Mouse (Mus musculus): ENCODE measurements at regions not wholly inside any gene's neighbourhood (a gene's known extent, or its start where the extent isn't known, plus 50 kb on each side); places are given as distances from the start of the nearest gene placed in this dataset.

GRCm38 (mm10) chr4:119040041-119040440, 68.5 kb upstream of the Slc2a1 start:
- no peak overlapping the region for H3K4me3 ChIP-seq (ENCODE audit: control insufficient read depth in 1 of 2, insufficient read depth in 1 of 2, low read depth in 2 of 2, low read length in 2 of 2)
- H3K4me1 ChIP-seq (ENCODE audit: control insufficient read depth in 1 of 2, insufficient read depth in 2 of 2, low read length in 2 of 2): peaks cover 0 to 9% of the 10 kb centered on the region in 2 experiments; a peak in 2 of 4 replicates
- no peaks in the 10 kb centered on the region for H3K9me3 ChIP-seq (replicated peaks; ENCODE audit: insufficient read depth, low read length)
- H3K36me3 ChIP-seq (ENCODE audit: control insufficient read depth in 1 of 2, insufficient read depth in 2 of 2, low read length in 2 of 2): peaks cover 0 to 8% of the 10 kb centered on the region in 2 experiments; a peak in 2 of 4 replicates
- H3K79me2 ChIP-seq (ENCODE audit: control insufficient read depth, insufficient read depth, low read length, poor library complexity): no peaks in the 10 kb centered on the region
- peaks cover 0 to 1% of the 10 kb centered on the region in 2 experiments; a peak in 2 of 4 replicates for H3K27me3 ChIP-seq (ENCODE audit: control insufficient read depth in 1 of 2, insufficient read depth in 2 of 2, low read length in 2 of 2)
- DNase-seq (ENCODE audit: low read depth, low spot score): no peak
- no peak overlapping the region for H3K9ac ChIP-seq (ENCODE audit: control insufficient read depth, low read depth, low read length, poor library complexity, severe bottlenecking)
- TF ChIP-seq SMC3 (IDR thresholded peaks at IDR 0.05; ENCODE audit: low read depth, low read length) (no peak), ELF1 (IDR thresholded peaks at IDR 0.05; ENCODE audit: low read depth, low read length) (no peak), CHD1 (IDR thresholded peaks at IDR 0.05; ENCODE audit: low read depth, low read length) (no peak)
- H3K27ac ChIP-seq (ENCODE audit: control insufficient read depth, low read depth, low read length): no peak overlapping the region

GRCm38 (mm10) chr4:119041616-119042015, 66.9 kb upstream of the Slc2a1 start:
- H3K9me3 ChIP-seq (replicated peaks; ENCODE audit: insufficient read depth, low read length): no peaks in the 10 kb centered on the region
- peaks cover 0 to 6% of the 10 kb centered on the region in 2 experiments; a peak in 2 of 4 replicates for H3K36me3 ChIP-seq (ENCODE audit: control insufficient read depth in 1 of 2, insufficient read depth in 2 of 2, low read length in 2 of 2)
- peaks cover 0 to 1% of the 10 kb centered on the region in 2 experiments; a peak in 2 of 4 replicates for H3K27me3 ChIP-seq (ENCODE audit: control insufficient read depth in 1 of 2, insufficient read depth in 2 of 2, low read length in 2 of 2)
- no peak for DNase-seq (ENCODE audit: low read depth, low spot score)
- no peaks in the 10 kb centered on the region for H3K79me2 ChIP-seq (ENCODE audit: control insufficient read depth, insufficient read depth, low read length, poor library complexity)
- TF ChIP-seq EP300 (IDR thresholded peaks at IDR 0.05; ENCODE audit: low read depth in 1 of 2, low read length in 2 of 2): no peak
- TF ChIP-seq JUND (IDR thresholded peaks at IDR 0.05; ENCODE audit: low read depth, low read length): no peak
- no peak for TF ChIP-seq GABPA (IDR thresholded peaks at IDR 0.05; ENCODE audit: low read depth, low read length)
- TF ChIP-seq SIN3A (IDR thresholded peaks at IDR 0.05; ENCODE audit: low read length): no peak
- peaks cover 0 to 12% of the 10 kb centered on the region in 2 experiments; a peak in 2 of 4 replicates for H3K4me1 ChIP-seq (ENCODE audit: control insufficient read depth in 1 of 2, insufficient read depth in 2 of 2, low read length in 2 of 2)
- H3K4me3 ChIP-seq (ENCODE audit: control insufficient read depth in 1 of 2, insufficient read depth in 1 of 2, low read depth in 2 of 2, low read length in 2 of 2): no peak overlapping the region
- no peak overlapping the region for H3K27ac ChIP-seq (ENCODE audit: control insufficient read depth, low read depth, low read length)
- no peak overlapping the region for H3K9ac ChIP-seq (ENCODE audit: control insufficient read depth, low read depth, low read length, poor library complexity, severe bottlenecking)

- peaks cover 0 to 8% of the 10 kb centered on the region in 2 experiments; a peak in 2 of 4 replicates for H3K4me1 ChIP-seq (ENCODE audit: control insufficient read depth in 1 of 2, insufficient read depth in 2 of 2, low read length in 2 of 2)
- DNase-seq (ENCODE audit: low read depth, low spot score): no peak
- TF ChIP-seq ZC3H11A (IDR thresholded peaks at IDR 0.05; ENCODE audit: low read depth, low read length) (no peak), ETS1 (IDR thresholded peaks at IDR 0.05; ENCODE audit: low read depth, low read length) (no peak), USF1 (IDR thresholded peaks at IDR 0.05; ENCODE audit: low read depth, low read length) (no peak), EP300 (IDR thresholded peaks at IDR 0.05; ENCODE audit: low read depth in 1 of 2, low read length in 2 of 2) (no peak), ZMIZ1 (IDR thresholded peaks at IDR 0.05; ENCODE audit: low read depth, low read length) (no peak), MAFK (IDR thresholded peaks at IDR 0.05; ENCODE audit: borderline replicate concordance, low read depth, low read length) (no peak), GABPA (IDR thresholded peaks at IDR 0.05; ENCODE audit: low read depth, low read length) (no peak), ZNF384 (IDR thresholded peaks at IDR 0.05; ENCODE audit: low read depth, low read length) (no peak), KAT2A (conservative IDR thresholded peaks at IDR 0.05; ENCODE audit: low read depth, low read length) (no peak), GATA1 (IDR thresholded peaks at IDR 0.05; ENCODE audit: low read depth, low read length) (no peak), MXI1 (IDR thresholded peaks at IDR 0.05; ENCODE audit: low read depth, low read length) (no peak), CHD1 (IDR thresholded peaks at IDR 0.05; ENCODE audit: low read depth, low read length) (no peak), HCFC1 (IDR thresholded peaks at IDR 0.05; ENCODE audit: low read depth, low read length) (no peak)
- no peak overlapping the region for H3K4me3 ChIP-seq (ENCODE audit: control insufficient read depth in 1 of 2, insufficient read depth in 1 of 2, low read depth in 2 of 2, low read length in 2 of 2)
- 0 out of 4 replicates have a peak, but pooled peaks cover 0 to 2% of the 10 kb centered on the region in 2 experiments for H3K36me3 ChIP-seq (ENCODE audit: control insufficient read depth in 1 of 2, insufficient read depth in 2 of 2, low read length in 2 of 2)
- H3K27ac ChIP-seq (ENCODE audit: control insufficient read depth, low read depth, low read length): no peak overlapping the region
- H3K27me3 ChIP-seq (ENCODE audit: control insufficient read depth in 1 of 2, insufficient read depth in 2 of 2, low read length in 2 of 2): peaks cover 0 to 1% of the 10 kb centered on the region in 2 experiments; a peak in 2 of 4 replicates
- H3K79me2 ChIP-seq (ENCODE audit: control insufficient read depth, insufficient read depth, low read length, poor library complexity): no peaks in the 10 kb centered on the region
- H3K9ac ChIP-seq (ENCODE audit: control insufficient read depth, low read depth, low read length, poor library complexity, severe bottlenecking): no peak overlapping the region
- H3K9me3 ChIP-seq (replicated peaks; ENCODE audit: insufficient read depth, low read length): no peaks in the 10 kb centered on the region
Measured at GRCm38 (mm10) chr4:119044005-119044677, 64.4 kb upstream of the Slc2a1 start.
